Mouse (Mus musculus): ENCODE results near the gene Cyb5r4.
"Not testable (repeated sequence)": the region's sequence is repeated elsewhere in the genome, so short reads cannot be mapped to it uniquely, and the experiment has no call there.

Gene Cyb5r4

GRCm38 (mm10) chr9:87027423-87028084, 5.7 kb downstream of the Cyb5r4 start:
- DNase-seq = peak; percentile 64

GRCm38 (mm10) chr9:87032196-87032595, 10.4 kb downstream of the Cyb5r4 start:
- no peak for DNase-seq

GRCm38 (mm10) chr9:87034831-87035580, 13.2 kb downstream of the Cyb5r4 start:
- DNase-seq = no peak

GRCm38 (mm10) chr9:87049425-87049824, 27.6 kb downstream of the Cyb5r4 start:
- DNase-seq = no peak

GRCm38 (mm10) chr9:87055547-87056235, 33.9 kb downstream of the Cyb5r4 start:
- no peak for DNase-seq

GRCm38 (mm10) chr9:87062337-87062736, 40.5 kb downstream of the Cyb5r4 start:
- DNase-seq = no peak

GRCm38 (mm10) chr9:87068160-87068559, 46.3 kb downstream of the Cyb5r4 start:
- no peak for DNase-seq

- not testable (repeated sequence) for DNase-seq
These were observed 49.8 kb downstream of the Cyb5r4 start for GRCm38 (mm10) chr9:87071566-87071965.

GRCm38 (mm10) chr9:87077919-87078318, 56.1 kb downstream of the Cyb5r4 start:
- no peak for DNase-seq

GRCm38 (mm10) chr9:87079511-87079910, 57.7 kb downstream of the Cyb5r4 start:
- DNase-seq = no peak

- no peak for DNase-seq
These were observed 65.2 kb downstream of the Cyb5r4 start for GRCm38 (mm10) chr9:87086991-87087390.

GRCm38 (mm10) chr9:87097989-87098388, 76.2 kb downstream of the Cyb5r4 start:
- DNase-seq = no peak

GRCm38 (mm10) chr9:87115019-87115418, 93.2 kb downstream of the Cyb5r4 start:
- no peak for DNase-seq

GRCm38 (mm10) chr9:87115456-87115931, 93.7 kb downstream of the Cyb5r4 start:
- DNase-seq = no peak

GRCm38 (mm10) chr9:87115978-87116377, 94.2 kb downstream of the Cyb5r4 start:
- DNase-seq = no peak

- no peak for DNase-seq
These were observed 97.2 kb downstream of the Cyb5r4 start for GRCm38 (mm10) chr9:87118996-87119395.

GRCm38 (mm10) chr9:87121956-87122493, 100.2 kb downstream of the Cyb5r4 start:
- DNase-seq = no peak

GRCm38 (mm10) chr9:87127046-87127445, 105.2 kb downstream of the Cyb5r4 start:
- not testable (repeated sequence) for DNase-seq
